Mouse (Mus musculus): ENCODE results near the gene Smarca4.

Smarca4 gene

DNA sequence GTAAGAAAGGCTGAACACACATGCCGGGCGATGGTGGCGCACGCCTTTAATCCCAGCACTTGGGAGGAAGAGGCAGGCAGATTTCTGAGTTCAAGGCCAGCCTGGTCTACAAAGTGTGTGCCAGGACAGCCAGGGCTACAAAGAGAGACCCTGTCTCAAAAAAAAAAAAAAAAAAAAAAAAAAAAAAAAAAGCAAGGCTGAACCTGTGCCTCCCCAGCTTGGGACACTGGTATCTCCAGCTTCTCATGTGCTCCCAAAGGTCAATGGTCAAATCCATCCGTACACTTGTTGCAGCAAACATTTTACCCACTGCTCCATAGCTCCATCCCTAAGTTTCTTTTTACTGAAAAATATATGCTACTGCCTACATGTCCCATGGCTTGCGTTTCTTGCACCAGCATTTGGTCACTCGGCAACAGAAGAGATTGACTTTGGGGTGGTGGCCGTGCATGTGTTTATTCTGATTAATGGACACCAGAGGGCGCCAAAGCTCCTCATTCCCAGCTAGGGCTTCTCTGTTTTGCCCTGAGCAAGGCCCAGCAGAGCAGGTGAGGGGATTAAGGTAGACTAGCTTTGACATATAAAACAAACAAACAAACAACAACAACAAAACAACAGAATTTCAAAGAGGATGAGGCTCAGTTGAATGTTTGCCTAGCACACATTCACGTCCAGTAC is 14.1 kb upstream of the Smarca4 start:
- DNase-seq = peak; percentile 76

DNA sequence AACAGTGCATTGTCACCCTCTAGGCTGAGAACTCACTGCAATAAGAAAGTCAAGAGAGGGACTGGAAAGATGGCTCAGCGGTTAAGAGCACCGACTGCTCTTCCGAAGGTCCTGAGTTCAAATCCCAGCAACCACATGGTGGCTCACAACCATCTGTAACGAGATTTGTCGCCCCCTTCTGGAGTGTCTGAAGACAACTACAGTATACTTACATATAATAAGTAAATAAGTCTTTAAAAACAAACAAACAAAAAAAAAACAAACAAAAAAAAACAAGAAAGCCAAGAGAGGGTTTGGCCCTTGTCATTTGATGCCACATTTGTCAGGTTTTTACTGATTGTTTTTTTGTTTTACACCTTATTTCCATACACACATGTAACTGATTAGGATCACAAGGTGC is 11.8 kb upstream of the Smarca4 start:
- no peak for DNase-seq

DNA sequence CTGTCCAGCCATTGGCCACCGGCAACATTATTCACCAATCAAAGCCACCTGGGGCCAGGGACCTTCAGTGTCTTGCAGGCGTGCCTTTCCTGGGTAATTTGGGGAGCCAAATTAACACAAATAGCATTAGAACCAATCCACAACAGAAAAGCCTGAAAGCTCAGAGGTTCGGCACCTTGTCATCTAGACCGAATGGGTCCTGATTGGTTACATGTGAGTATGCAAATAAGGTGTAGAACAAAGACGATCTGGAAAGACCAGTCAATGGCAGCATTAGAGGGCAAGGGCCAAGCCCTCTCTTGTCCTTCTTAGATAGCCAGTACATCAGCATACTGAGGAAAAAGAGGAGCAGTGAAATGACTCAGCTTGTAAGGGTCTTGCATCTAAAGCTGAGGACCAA is 10.1 kb upstream of the Smarca4 start:
- no peak for DNase-seq

DNA sequence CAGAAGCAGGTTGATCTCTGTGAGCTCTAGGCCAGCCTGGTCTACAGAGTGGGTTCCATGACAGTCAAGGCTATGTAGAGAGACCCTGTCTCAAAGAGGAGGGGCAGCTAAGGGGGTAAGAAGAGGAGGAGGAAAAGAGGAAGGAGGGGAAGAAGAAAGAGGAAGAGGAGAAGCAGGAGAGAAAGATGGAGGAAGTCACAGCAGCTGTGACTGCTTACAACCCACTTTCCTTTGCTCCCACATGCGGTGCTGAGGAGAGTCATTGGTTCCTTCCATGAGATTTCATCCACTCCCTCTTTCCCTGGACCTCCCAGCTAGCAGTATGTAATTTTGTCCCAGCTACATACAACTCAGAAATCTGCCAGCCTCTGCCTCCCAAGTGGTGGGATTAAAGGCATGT is 9.3 kb upstream of the Smarca4 start:
- no peak for DNase-seq

DNA sequence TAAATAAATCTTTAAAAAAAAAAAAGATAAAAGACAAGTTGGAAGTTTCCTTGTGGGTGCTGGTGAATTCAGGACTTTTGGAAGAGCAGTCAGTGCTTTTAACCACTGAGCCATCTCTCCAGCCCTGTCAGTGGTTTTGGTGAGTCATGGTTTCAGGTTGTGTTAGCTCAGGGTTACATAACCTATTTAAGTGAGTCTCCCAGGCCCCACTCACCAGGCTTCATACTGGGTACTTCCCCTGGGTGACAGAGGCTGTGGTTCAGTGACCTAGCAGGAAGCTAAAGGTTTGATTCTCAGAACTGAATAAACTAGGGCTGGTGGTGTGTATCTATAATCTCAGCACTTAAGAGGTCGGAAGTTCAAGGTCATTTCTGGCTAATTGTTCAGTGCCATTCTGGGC is 6.1 kb upstream of the Smarca4 start:
- no peak for DNase-seq

DNA sequence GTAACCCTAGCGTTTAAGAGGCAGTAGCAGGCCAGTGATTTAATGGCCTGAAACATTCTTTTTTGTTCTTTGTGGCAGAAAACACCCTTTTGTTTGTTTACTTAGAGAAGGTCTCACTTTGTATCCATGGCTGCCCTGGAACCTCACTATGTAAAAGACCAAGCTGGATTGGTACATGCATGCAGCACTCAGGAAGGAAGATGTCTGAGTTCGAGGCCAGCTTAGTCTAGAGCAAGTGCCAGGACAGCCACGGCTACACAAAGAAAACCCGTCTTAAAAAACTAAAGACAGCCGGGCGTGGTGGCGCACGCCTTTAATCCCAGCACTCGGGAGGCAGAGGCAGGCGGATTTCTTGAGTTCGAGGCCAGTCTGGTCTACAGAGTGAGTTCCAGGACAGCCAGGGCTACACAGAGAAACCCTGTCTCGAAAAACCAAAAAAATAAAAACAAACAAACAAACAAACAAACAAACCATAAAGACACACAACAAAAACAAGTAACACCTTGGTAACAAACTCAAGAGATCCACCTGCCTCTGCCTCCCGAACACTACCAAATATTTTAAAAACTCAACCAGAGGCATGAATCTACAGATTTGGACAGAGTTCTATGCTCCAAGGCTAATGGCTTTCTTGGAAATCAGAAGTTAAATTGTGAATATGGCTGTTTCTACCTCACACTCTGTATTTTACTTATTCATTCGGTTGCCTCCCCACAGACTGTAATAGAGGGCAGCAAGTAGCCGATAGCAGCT is 929 bp upstream of the Smarca4 start:
- DNase-seq = no peak

DNA sequence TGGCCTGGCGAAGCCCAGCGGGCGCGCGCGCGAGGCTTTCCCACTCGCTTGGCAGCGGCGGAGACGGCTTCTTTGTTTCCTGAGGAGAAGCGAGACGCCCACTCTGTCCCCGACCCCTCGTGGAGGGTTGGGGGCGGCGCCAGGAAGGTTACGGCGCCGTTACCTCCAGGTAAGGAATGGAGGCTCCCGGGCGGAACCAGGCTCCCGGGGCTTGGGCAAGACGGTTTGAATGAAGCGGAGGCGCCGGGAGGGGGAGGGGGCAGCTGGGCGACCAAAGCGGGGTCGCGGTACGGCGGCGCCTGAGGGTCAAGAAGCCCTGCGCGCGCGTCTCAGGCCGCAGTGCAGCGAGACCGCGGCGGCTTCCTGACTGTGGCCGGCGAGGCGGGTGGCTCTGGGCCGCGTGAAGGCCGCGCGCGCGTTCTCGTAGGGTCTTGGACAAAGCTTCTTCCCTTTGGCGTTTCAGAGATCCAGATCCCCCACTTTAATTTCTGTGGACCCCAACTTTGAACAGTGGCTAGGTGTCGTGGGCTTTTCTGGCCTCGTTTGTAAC is 338 bp downstream of the Smarca4 start:
- DNase-seq = peak; percentile 92

DNA sequence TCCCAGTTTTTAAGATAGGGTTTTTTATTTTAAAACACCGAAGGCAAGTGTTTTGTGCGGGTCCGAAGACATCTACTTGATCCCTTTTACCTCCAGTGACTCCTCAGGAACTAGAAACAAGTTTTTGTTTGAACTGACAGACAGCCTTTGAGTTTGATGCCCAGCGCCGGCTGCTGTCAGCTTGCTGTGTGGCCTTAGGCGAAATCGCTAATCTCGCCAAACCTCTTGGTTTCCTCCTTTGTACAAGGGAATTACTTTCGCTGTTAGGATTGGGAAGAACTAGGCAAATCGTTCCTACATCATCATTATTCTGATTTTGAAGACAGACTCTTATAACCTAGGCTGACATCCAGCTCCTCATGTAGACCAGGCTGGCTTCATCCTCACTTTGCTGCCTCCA is 1.1 kb downstream of the Smarca4 start:
- peak; percentile 26 for DNase-seq

DNA sequence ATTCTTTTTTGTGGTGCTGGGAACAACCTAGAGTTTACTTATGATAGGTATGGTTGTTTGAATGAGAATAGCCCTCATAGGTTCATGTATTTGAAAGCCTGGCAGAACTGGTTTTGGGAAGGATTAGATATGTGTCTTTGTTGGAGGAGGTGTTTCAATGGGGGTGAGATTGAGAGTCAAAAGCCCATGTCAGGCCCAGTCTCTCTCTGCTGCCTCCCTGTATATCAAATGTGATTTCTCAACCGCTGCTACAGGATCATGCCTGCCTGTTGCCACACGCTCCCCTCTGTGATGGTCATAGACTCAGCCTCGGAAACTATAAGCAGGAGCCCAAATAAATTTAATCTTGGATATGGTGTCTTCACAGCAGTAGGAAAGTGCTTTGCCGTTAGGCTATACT is 4.3 kb downstream of the Smarca4 start:
- DNase-seq = no peak

DNA sequence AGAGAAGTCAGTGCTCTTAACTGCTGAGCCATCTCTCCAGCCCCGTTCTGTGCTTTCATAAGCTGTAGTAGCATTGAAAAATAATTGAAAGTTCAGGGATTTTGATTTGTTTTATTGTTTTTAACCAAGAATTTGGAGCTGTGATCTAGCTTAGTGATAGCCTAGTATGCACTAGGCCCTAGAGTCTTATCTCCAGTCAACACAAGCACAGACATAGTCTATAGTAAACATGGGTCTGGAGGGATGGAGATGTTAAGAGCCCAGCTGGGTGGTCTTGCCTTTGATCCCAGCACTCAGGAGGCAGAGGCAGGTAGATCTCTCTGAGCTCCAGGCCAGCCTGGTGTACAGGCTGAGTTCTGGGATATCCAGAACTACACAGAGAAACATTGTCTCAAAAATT is 6.7 kb downstream of the Smarca4 start:
- no peak for DNase-seq

DNA sequence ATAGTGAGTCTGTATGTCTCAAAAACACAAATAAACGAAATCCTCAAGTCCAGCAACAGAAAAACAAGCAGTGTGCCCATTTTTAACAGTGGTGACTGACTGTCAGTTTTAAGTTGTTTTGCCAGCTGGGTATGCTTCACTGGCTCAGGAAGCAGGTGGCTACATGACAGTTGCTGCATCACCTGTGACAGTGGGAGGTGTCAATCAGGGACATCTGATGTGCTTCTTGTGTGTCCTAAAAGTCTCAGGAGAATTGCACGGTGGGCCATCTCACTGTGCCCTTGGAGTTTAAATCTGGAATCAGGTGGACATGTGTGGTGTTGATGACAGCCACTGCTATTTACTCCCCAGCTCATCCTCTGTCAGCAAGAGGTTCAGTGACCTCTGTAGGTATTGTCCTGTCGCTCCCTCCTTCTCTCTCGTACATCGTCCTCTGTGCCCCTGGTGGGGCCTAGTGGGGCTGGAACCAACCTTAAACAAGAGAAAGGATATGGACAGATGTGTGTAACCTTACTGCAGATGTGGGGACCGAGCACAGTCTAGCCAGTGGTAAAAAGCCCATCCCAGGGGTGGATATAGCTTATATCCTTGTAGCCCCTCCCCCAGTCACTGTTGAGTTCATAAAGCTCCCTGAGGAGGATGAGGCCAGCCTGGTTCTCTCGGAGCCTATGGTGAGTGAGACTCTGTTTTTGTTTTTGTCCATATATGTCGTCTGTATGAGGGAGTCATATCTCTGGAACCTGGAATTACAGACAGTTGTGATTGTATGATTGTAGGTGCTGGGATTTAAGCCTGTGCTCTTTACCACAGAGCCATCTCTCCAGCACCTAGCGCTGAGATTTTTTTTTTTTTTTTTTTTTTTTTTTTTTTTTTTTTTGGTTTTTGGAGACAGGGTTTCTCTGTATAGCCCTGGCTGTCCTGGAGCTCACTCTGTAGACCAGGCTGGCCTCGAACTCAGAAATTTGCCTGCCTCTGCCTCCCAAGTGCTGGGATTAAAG is 9.7 kb downstream of the Smarca4 start:
- DNase-seq = no peak

DNA sequence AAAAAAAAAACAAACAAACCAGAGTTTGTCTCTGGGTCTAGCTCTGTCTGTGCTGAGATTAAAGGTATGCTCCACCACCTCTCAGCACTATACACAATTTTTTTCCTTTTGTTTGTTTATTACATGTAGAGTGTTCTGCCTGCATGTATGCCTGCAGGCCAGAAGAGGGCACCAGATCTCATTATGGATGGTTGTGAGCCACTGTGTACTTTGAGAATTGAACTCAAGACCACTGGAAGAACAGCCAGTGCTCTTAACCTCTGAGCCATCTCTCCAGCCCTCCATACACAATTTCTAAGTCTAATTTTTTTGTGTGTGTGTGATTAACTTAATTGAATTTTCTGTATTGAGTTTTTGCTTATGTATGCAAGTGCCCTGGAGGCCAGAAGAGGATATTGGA is 10.6 kb downstream of the Smarca4 start:
- DNase-seq = no peak

DNA sequence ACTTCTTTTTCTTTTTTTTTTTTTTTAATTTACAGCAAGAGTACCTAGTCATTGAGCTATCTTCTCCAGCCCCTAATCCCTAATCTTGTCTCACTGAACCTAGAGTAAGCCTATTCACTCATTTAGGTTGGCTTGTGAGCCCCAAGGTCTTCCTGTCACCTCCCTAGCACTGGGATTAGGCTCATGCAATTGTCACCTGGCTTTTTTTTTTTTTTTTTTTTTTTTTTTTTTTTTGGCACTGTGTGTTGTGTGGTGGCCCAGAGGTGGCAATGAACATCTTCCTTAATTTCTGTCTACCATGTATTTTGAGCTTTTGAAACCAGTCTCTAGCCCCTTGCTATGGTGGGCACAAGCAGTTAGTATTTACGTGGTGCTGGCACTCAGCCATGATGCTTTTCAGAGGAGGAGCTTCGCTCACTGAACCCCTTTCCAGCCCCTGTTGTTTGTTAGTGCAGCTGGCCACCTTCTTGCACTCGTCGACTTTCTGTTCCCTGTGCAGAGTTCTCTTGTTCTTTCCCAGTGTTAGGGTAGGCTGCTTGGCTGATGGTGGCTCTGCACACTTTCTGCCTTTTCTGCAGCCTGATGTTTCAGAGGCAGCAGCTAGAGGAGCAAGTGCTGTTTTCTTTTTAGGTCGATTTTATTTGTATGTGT is 11.3 kb downstream of the Smarca4 start:
- no peak for DNase-seq

DNA sequence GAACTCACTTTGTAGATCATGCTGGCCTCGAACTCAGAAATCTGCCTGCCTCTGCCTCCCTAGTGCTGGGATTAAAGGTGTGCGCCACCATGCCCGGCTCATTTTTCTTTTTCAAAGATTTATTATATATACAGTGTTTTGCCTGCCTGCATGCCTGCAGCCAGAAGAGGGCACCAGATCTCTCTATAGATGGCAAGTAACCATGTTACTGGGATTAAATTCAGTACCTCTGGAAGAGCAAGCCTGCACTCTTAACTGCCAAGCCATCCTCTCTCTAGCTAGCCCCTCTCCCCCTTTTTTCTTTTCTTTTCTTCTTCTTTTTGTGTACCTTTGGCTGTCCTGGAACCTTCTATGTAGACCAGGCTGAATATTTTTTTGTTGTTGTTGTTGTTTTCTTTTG is 14.7 kb downstream of the Smarca4 start:
- DNase-seq = peak; percentile 61

DNA sequence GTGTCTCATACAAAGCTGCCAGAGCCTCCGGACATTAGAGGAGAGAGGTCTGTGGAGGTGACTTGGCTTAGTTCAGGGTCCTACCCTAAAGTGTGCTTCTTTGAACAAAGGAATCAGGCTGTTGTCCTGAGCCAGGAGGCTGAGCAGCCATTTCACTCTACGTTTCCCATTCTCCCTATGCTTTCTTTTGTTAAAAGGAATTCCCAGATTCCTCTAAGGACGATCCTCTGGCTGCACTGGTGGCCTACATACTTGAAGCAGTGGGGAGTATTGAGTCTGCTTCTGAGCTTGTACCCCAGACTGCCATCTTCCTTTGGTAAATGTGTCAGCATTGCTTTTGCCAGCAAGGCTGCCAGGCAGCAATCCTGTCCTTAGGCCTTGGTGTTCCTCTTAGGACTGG is 17.1 kb downstream of the Smarca4 start:
- no peak for DNase-seq

DNA sequence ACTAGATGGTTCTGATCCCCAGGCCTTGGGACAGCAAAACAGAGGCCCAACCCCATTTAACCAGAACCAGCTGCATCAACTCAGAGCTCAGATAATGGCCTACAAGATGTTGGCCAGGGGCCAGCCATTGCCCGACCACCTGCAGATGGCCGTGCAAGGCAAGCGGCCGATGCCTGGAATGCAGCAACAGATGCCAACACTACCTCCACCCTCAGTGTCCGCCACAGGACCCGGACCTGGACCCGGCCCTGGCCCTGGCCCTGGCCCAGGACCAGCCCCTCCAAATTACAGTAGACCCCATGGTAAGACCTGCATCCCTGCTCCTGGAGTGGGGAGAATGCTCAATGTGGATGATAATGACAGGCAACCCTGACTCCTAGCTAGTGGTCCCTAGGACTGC is 19.7 kb downstream of the Smarca4 start:
- DNase-seq = no peak

DNA sequence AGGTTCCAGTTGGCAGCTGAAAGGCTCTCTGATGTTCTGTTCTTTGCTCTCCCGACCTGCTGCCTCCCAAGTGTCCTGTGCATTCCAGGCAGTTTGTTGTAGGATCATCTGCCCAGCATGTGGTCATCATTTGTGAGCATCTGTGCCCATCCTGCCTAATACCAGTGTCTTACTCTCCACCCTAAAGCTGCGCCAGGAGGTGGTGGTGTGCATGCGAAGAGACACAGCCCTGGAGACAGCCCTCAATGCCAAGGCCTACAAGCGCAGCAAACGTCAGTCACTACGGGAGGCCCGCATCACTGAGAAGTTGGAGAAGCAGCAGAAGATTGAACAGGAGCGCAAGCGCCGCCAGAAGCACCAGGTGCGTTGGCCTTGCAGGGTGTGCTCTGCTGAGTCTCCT is 23.1 kb downstream of the Smarca4 start:
- no peak for DNase-seq

DNA sequence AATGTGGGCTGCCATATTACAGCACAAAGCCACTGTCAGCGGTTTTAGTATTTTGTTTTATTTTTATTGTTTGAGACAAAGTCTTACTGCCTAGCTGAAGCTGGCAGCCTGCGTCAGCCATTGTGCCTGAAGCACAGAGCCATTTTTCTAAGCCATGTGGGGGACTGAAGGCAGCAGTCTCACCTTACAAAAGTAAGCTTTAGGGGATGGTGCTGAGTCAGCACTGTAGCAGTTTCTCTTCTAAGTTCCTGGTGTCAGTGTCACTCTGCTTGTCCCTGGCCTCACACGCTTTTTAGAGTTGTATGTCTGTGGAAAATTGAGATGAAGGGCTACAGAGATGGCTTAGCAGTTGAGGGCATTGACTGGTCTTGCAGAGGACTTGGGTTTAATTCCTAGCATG is 30.4 kb downstream of the Smarca4 start:
- no peak for DNase-seq

DNA sequence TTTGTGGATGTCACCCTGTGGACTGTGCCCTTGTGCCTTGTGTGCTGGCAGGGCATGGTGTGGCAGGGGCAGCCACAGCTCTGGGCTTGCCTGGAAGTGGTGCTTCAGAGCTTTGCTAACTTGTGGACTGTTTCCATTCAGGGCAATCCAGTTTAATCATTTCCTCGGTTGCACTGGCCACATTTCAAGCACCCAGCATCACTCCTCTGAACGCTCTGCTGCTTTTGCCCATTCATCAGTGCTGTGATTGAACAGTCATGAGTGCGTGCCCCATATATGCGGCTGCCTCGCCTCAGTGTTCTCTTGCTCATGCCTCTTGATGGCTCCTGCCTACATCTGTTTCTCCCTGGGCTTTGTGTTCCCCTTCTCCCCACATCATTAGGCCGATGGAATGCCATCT is 31.8 kb downstream of the Smarca4 start:
- peak; percentile 82 for DNase-seq

DNA sequence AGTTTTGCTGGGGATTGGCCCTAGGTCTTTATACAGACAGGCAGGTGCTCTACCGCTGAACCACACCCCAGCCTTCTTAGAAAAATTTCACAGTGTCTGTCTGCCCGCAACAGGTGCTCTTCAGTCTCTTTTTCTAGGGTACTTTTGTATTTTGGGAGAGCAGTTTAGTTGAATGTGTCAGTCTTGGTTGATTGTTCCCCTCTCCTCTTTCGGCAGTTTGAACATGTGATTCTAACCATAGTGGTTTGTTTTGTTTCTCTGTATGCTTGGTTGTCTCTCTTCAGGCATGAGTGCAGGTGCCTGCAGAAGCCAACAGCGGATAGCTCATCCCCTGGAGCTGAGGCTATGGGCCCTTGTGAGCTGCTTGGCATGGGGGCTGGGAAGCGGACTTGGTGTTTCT is 36.3 kb downstream of the Smarca4 start:
- no peak for DNase-seq

DNA sequence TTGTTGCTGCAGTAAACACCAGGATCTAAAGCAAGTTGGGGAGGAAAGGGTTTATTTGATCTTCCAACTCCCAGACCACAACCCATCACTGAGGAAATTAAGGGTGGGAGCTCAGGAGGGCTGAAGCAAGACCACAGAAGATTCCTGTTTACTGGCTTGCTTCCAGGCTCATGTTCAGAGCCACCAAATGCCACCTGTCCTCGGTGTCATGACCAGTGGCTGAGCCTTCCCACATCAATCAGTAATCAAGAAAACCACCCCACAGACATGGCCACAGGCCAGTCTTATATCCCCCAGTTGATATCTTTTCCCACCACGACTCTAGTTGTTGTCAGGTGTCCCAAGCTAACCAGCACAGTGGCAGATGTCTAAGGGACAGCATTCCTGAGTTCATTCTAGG is 37.3 kb downstream of the Smarca4 start:
- no peak for DNase-seq

DNA sequence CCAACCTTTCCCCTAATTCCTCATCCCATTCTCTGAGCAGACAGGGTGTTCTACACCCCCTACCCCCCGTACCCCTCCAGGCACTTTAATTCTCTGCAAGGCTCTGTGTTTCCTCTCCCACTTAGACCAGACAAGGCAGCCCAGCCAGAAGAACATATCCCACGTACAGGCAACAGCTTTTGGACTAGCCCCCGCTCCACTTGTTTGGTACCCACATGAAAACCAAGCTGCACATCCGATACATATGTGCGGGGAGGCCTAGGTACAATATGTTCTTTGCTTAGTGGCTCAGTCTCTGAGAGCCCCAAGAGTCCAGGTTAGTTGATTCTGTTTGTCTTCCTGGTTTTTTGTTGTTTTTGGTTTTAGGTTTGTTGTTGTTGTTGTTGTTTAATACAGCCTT is 46.1 kb downstream of the Smarca4 start:
- no peak for DNase-seq

DNA sequence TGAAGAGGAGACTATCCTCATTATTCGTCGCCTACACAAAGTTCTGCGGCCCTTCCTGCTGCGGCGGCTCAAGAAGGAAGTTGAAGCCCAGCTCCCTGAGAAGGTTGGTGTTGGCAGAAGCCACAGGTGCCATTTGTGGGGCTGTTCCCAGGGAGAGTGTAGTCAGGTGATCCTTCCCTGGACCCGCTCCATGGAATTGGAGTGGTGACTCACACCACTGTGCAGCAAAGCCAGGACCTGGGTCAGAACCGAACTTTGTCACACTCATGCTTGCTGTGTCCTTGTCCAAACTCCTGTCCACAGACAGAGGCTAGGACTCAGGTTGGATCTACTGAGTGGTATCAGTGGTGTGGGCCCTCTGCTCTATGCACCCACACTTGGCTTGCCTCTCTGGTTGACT is 53.0 kb downstream of the Smarca4 start:
- no peak for DNase-seq

All from kidney, adult 18-20 months (tissue).